Mouse (Mus musculus) stomach, postnatal 0 days (tissue): Measurements from ENCODE around the gene Tmc3.

Experiments
- CTCF ChIP-seq: IDR thresholded peaks from 2 replicates; pipeline ENCODE4 v1.5.1; 2016; ENCODE audit warnings: antibody characterized with exemption, low read depth, mild to moderate bottlenecking, moderate library complexity
- EP300 ChIP-seq: optimal IDR thresholded peaks from 2 replicates; pipeline ENCODE3; 2016; ENCODE audit warnings: antibody characterized with exemption

- TF ChIP-seq EP300 (no peak), CTCF (no peak)
Observed at GRCm38 (mm10) chr7:83637781-83638583, 53.3 kb downstream of the Tmc3 start.
